Mouse (Mus musculus) gastrocnemius, postnatal 4 days (tissue): ENCODE results near the gene Atp2a2. TPM values are rescaled to one million over a fixed set of nuclear protein-coding genes. Genes with fewer than 3 reads are reported as not detected.
"Not testable (repeated sequence)": the region's sequence is repeated elsewhere in the genome, so short reads cannot be mapped to it uniquely, and the experiment has no call there.

Experiments
- DNase-seq, 2 experiments: peaks; one replicate each; pipeline ENCODE4 v3.0.0; 2021 to 2022; ENCODE audit warnings: low spot score in 2 of 2, mixed read lengths in 2 of 2
- total RNA-seq, 2 experiments: library from RNA; stranded (reverse); gene quantifications; 2 replicates each; pipeline ENCODE4 v1.2.3; 2021

Atp2a2 gene
- total RNA-seq, 2 experiments from 2014 or later, result 250 to 265 TPM

GRCm38 (mm10) chr5:122498046-122498445 lies 4.0 kb downstream of the Atp2a2 start:
- DNase-seq, result no peak

DNA sequence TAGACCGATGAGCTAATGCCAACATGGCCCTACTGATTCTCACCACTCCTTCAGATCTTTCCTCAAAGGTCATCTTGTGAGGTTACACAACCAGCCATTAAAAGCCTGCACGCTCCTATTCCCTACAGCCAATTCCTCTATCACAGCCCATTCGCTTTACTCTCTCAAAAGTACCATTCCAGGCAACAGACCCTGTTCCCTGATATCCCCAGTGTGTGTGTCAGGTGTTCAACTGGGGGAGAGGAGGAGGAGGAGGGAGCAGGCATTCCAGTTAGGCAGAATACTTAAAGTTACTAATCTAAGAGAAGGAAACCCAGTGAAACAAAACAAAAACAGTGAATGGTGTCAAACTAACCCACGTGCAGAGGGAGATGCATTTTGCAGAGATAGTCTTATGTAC lies 5.0 kb downstream of the Atp2a2 start:
- no peak for DNase-seq

DNA sequence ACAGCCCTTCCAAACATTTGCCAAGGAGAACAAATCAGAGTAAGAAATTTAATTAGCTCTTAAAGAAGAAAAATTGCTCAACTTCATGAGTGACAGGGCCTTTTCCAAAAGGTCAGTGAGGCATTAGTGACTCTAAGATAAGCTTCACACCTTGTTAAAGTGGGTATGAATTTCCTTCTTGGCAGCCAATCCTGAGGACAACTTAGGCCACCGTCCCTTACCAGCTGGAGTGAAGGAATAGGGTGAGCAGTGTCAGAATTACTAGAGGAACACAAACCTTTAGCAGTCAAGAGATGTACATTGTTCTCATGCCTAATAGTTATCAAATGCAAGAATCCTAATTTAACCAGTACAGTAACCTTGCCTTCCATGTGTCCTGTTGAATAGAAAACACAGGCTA lies 7.6 kb downstream of the Atp2a2 start:
- no peak for DNase-seq

DNA sequence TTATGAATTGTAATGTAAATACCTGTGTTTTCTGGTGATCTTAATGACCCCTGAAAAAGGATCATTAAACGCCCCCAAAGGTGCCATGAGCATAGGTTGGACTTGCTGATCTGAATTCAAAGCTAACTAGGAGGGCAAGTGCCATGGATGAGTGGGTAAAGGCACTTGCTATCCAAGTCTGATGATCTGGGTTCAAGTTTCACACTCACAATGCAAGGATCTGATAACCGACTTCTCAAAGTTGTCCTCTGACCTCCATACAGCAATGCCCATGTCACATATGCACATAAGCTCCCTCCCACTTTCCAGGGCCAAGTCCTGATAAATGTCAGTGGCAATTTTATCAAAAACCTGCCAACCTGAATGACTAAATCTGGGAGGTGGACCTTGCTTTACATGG lies 9.0 kb downstream of the Atp2a2 start:
- no peak for DNase-seq

GRCm38 (mm10) chr5:122491385-122491784 lies 10.6 kb downstream of the Atp2a2 start:
- DNase-seq, result no peak

GRCm38 (mm10) chr5:122490148-122490547 lies 11.9 kb downstream of the Atp2a2 start:
- no peak for DNase-seq

- no peak for DNase-seq
Measured at GRCm38 (mm10) chr5:122487825-122488224, 14.2 kb downstream of the Atp2a2 start.

GRCm38 (mm10) chr5:122486243-122486642 lies 15.8 kb downstream of the Atp2a2 start:
- DNase-seq, result not testable (repeated sequence)

GRCm38 (mm10) chr5:122482733-122483391 lies 19.2 kb downstream of the Atp2a2 start:
- DNase-seq, result no peak

GRCm38 (mm10) chr5:122481844-122482243 lies 20.2 kb downstream of the Atp2a2 start:
- no peak for DNase-seq

- no peak for DNase-seq
Measured at GRCm38 (mm10) chr5:122479131-122479530, 22.9 kb downstream of the Atp2a2 start.

GRCm38 (mm10) chr5:122477492-122477891 lies 24.5 kb downstream of the Atp2a2 start:
- no peak for DNase-seq

DNA sequence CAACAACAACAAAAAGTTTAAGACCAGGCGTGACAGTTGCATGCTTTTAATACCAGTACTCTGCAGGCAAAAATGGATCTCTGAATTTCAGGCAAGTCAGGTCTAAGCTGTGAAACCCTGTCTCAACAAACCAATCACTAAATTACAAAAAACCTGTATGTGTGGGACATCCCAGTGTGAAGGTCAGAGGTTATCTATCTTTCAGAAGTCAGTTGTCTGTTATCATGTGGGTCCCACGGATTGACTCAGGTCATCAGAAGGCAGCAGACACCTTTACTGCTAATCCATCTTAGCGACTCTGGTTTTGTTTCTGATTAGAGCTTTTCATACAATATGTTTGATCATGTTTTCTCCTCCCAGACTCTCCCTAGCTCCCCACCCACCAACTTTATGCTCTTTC lies 25.9 kb downstream of the Atp2a2 start:
- no peak for DNase-seq

GRCm38 (mm10) chr5:122474643-122475363 lies 27.2 kb downstream of the Atp2a2 start:
- no peak for DNase-seq

DNA sequence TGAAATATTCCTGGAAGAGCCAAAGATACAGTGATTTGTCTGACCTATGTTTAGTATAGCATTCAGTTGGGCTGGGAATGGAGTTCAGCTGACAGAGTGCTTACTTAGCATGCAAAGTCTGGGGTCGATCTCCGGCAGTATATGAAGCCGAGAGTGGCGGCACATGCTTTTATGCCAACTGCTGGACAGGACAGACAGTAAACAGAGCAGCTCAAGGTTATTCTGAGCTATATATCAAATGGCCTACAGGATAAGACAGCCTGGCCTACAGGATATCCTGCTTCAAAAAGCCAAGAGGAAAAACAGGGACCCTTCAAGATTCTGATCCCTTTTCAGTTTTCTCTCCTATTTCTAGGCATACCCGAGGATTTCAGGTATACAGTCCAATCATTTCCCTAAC lies 30.4 kb downstream of the Atp2a2 start:
- DNase-seq, result no peak

GRCm38 (mm10) chr5:122461431-122461830 lies 40.6 kb downstream of the Atp2a2 start:
- no peak for DNase-seq

DNA sequence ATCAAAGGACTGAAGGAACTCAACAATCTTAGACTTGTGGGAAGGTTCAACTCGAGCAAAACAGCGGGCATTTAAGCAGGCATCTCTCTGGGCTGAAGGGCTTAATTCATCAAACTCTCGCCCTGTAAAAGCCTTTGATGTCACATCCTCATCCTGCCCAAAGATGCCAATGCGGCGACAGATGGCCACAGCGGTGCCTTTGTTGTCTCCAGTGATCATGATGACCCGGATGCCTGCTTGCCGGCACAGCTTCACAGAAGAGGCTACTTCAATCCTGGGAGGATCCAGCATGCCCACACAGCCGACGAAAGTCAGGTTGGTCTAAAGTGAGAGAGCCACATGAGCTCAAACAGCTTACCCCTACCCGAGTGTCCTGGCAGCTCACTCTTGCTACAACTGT lies 41.4 kb downstream of the Atp2a2 start:
- no peak for DNase-seq

- no peak for DNase-seq
Measured at GRCm38 (mm10) chr5:122459335-122459734, 42.7 kb downstream of the Atp2a2 start.

DNA sequence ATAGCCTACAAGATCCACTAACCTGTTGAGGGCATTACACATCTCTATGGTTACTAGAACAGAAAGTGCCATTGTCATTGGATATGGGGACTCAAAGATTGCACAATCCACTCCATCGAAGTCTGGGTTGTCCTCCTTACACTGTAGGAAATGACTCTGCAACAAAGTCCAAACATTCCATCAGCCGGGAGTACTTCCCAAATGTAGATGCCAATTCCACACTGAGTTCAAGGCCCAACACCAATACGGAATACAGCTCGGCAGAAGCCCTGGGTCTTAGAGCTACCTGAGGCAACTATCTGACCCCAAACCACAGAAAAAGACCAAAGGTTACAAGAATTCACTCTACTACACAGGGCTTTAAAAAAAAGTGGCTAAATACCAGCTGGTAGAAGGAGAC lies 44.0 kb downstream of the Atp2a2 start:
- no peak for DNase-seq

- not testable (repeated sequence) for DNase-seq
Measured at GRCm38 (mm10) chr5:122457054-122457453, 45.0 kb downstream of the Atp2a2 start.

DNA sequence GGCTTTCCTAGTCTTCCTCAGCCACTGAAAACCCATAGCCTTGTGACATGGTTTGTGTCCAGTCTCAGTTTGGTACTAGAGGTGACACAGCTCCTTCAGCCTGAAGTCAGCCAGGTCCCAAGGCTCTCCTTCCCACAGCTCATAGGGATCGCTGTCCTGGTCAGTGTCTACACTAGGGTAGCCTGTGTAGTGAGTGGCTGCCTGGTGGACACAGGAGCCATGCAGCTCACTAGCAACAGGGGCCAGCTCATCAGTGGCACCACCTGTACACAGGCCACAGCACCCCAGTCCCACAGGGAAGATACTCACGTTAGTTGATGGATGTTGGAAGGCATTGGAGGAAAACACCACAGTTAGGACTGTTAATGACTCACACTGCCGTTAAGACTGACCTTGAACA lies 46.4 kb downstream of the Atp2a2 start:
- no peak for DNase-seq

- DNase-seq, result no peak
Measured at GRCm38 (mm10) chr5:122454883-122455282, 47.1 kb downstream of the Atp2a2 start.

DNA sequence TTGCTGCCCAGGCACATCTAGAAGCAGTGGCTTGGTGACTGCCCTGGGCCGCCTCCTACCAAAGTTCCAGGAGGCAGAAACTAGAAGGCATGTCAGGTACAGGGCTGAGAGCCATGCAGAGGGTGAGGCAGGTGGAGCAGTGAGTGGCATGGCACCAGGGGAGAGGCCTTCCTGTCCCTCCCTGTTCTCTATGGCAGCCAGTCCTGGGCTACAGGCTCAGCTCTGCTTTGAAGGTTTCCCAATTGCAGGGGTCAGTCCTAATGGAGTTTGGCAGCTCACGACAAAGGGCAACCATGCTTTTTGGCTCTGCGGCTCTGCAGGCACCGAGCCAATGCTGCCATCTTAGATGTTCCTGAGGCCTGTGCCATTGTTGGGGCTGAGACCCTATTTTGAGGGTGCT lies 47.6 kb downstream of the Atp2a2 start:
- no peak for DNase-seq
